Mouse (Mus musculus): ENCODE measurements around the gene Osbpl6.

Gene Osbpl6

GRCm38 (mm10) chr2:76496006-76496748 is 89.9 kb downstream of the Osbpl6 start:
- no peak for DNase-seq (ENCODE audit: extremely low read depth, insufficient read length, low spot score)

DNA sequence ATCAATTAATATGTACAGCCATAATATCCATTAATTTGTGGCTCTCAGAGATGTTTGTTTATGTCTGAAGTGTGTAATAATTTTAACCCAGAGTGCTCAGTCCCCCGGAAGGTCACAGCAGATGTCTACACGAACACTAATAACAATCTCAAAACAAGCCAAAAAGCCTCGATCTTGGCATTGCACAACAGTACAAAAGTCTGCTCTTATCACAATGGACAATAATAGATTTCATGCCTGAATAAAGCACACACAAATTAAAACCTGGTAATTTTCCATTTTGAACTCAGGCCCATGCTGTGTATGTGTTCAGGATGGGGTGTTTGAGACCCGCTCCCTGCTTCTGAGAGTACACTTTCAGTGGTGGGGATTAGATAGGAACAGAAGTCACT is 90.4 kb downstream of the Osbpl6 start:
- DNase-seq (ENCODE audit: extremely low read depth, insufficient read length, low spot score): no peak

GRCm38 (mm10) chr2:76498891-76499290 is 92.6 kb downstream of the Osbpl6 start:
- no peak for DNase-seq (ENCODE audit: extremely low read depth, insufficient read length, low spot score)

DNA sequence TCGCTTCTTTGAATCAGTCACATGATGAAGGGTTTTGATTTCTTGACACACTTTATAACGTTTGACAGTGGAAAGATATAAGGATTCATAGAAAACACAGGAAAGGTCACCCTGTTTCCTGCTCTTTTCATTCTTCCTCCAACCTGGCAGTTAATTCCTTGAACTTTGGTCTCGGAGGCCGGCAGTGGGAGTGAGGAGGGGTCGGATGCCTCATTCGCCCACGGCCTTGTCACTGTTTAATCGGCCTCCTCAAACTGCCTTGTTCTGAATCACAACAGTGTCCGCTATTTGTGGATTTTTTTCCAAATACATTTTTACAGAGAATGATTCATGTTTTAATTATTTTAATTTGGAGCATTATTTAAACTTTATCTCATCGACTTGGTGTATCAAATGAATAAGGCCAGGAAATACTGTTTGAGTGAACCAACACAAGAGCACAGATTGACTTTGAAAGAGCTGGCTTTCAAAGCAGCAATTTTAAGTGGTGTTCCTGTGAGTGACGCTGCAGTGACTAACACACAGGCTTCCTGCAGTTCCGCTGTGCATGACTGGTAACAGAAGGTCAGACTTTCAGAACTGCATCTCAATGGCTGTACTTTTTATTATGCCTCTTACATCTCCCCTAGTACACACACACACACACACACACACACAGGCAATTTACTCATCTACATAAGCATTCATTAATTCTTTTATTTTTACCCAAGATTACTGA is 98.0 kb downstream of the Osbpl6 start:
- DNase-seq (ENCODE audit: extremely low read depth, insufficient read length, low spot score): peak; percentile 20

DNA sequence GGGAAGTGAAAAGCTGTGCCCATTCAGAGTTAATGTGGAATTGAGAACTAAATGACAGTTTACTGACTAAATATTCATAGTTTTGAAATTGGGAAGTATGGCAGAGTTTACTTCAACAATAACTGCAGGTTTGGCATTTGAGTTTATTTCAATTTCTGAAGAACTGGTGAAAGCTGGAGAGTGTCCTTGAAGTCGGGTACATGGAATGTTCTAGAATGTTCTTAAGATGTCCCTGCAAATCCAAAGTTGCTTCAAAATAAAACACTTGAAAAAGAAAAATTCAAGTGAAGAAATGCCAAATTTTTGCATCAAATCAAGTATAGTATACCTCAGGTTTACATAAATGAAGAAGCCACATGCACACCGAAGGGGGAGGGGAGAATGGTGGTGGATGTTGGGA is 98.7 kb downstream of the Osbpl6 start:
- DNase-seq (ENCODE audit: extremely low read depth, insufficient read length, low spot score): no peak

GRCm38 (mm10) chr2:76511281-76511721 is 105.0 kb downstream of the Osbpl6 start:
- DNase-seq (ENCODE audit: extremely low read depth, insufficient read length, low spot score): no peak

- DNase-seq (ENCODE audit: extremely low read depth, insufficient read length, low spot score): no peak
Observed at GRCm38 (mm10) chr2:76512133-76512532, 105.8 kb downstream of the Osbpl6 start.

DNA sequence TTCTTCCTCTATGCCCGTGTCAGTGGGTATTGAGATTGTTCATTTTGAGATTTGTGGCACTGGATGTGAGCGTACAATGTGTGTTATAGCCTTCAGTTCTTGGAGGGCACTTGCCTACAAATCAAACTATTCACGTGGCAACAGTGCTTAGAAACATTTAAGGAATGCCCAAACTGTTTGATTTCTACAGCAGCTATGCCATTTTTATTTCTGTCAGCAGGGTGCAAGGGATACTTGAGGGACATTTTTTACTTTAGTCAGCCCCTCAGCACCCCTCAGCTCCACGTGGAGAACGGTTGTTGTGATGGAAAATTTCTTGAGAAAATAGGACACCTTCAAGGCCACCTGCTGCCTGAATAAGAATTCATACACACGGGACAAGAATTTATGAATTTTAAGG is 106.6 kb downstream of the Osbpl6 start:
- no peak for DNase-seq (ENCODE audit: extremely low read depth, insufficient read length, low spot score)

GRCm38 (mm10) chr2:76513296-76513695 is 107.0 kb downstream of the Osbpl6 start:
- DNase-seq (ENCODE audit: extremely low read depth, insufficient read length, low spot score): no peak

- DNase-seq (ENCODE audit: extremely low read depth, insufficient read length, low spot score): no peak
Observed at GRCm38 (mm10) chr2:76517471-76517870, 111.2 kb downstream of the Osbpl6 start.

DNA sequence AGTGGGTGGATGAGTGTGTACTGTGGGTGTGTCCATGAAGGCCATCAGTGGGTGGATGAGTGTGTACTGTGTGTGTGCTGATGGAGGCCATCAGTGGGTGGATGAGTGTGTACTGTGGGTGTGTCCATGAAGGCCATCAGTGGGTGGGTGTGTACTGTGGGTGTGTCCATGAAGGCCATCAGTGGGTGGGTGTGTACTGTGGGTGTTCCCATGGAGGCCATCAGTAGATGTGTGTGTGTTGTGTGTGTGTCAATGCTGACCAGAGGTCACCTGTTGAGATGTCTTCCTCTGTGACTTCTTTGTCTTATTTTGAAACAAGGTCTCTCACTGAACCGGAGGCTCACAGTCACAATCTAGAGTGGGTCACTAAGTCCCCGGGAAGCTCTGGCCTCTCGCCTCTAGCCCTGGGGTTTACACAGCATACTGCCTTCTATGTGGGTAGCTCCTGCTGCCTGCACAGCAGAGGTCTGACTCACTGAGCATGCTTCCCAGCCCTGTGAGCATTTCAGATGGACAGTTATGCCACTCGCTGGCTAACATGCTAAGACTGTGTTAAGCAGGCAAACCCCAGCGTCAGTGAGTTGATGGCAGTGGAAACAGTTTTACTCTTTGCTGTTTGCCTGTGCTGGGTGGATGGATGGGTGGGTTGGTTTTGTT is 112.2 kb downstream of the Osbpl6 start:
- no peak for DNase-seq (ENCODE audit: extremely low read depth, insufficient read length, low spot score)

DNA sequence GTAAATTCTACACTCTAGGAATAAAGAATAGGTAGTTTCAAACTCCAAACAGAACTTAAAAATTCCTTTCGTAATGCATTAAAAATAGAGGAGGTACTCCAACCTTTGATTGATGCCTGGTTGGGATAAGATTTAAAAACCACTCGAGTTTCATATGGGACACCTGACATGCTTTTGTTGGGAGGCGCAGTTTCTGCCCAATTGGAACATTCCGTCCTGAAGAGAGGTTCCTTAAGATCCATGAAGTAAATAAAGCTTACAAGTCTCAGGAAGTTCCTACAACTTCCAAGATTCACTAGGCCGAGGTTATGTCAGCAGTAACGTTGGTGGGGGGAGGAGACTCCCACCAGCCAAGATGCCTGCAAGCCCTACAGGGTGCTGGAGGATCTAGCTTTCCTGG is 115.3 kb downstream of the Osbpl6 start:
- no peak for DNase-seq (ENCODE audit: extremely low read depth, insufficient read length, low spot score)

DNA sequence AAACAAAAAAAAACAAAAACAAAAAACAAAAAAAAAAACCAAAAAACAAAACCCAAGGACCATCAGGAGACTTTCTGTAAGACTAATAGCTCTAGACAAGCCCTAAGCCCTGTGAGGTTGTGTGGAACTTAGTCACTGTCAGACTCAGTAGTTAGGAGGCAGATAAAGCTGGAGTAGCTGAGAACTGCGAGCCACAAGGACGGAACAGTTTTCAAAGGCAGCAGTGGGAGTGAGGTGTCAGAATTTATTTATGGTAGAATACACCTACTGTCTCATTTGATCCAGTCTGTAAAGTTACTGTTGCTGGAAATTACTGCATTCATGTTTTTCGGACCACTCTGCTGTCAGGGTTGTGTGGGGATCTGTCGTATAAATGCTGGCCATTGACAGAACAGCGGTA is 118.1 kb downstream of the Osbpl6 start:
- DNase-seq (ENCODE audit: extremely low read depth, insufficient read length, low spot score): no peak

DNA sequence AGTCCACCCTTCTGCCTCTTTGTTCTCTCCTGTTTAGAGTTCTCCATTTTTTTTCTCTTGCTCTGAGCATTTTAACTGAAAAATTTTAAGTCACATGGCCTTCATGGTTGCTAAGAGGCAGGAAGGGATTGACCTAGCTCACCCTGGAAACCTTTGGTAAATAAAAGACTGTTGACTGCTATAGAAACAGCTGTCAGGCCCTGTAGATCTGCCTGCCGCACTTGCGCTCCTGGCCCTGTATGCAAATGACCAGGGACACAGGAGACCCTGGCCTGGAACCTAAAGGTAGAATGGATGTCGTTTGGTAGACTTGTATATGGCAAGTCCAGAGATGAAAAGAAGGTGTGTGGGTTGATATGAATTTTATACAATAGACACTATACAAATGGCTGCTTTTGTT is 119.3 kb downstream of the Osbpl6 start:
- no peak for DNase-seq (ENCODE audit: extremely low read depth, insufficient read length, low spot score)

DNA sequence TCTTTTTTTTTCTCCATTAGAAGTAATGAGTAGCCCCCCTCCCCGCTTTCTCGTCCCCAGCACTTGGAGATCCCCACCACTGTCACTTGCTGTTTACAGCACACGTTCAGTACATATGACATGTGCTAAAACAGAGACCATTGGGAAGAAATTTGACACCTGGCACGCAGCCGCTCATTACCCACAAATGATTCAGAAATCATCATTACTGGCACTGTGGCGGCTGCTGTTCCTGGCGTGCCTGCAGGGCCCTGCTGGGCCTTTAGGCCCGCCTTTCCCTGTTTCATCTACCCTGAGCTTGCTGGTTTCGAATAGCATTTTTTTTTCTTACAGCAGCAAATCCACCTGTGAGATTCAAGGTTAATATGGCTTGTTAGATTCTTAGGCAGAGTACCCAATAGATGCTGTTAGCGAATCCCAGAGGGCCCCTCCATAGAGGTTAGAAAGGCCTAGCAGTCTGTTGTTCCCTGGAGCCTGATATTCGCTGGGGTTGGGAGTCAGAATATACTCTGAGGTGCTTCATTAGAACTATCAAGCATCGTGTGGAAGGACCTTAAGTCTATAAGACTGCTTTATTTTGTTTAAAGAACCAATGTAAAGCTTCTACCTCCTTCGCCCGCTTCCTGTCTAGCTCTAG is 126.3 kb downstream of the Osbpl6 start:
- DNase-seq (ENCODE audit: extremely low read depth, insufficient read length, low spot score): peak; percentile 8

DNA sequence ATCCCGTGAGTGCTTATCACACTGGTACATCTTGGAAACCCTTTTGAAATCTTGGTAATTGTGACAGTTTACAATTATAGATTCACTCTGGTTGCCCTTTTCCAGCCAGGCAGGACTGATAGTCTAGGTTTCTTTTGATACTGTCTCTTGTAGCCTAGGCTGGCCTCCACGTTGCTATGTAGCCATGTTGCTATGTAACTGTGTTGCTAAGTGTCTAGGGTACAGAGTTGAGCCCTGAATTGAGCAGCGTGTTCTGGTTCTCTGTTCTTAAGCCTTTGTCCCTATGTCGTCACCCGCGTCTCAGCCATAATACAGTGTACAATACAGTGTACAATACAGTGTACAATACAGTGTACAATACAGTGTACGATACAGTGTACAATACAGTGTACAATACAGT is 128.6 kb downstream of the Osbpl6 start:
- no peak for DNase-seq (ENCODE audit: extremely low read depth, insufficient read length, low spot score)

GRCm38 (mm10) chr2:76541900-76542299 is 135.6 kb downstream of the Osbpl6 start:
- no peak for DNase-seq (ENCODE audit: extremely low read depth, insufficient read length, low spot score)

GRCm38 (mm10) chr2:76542921-76543320 is 136.6 kb downstream of the Osbpl6 start:
- DNase-seq (ENCODE audit: extremely low read depth, insufficient read length, low spot score): no peak

- DNase-seq (ENCODE audit: extremely low read depth, insufficient read length, low spot score): no peak
Observed at GRCm38 (mm10) chr2:76545539-76545938, 139.2 kb downstream of the Osbpl6 start.

DNA sequence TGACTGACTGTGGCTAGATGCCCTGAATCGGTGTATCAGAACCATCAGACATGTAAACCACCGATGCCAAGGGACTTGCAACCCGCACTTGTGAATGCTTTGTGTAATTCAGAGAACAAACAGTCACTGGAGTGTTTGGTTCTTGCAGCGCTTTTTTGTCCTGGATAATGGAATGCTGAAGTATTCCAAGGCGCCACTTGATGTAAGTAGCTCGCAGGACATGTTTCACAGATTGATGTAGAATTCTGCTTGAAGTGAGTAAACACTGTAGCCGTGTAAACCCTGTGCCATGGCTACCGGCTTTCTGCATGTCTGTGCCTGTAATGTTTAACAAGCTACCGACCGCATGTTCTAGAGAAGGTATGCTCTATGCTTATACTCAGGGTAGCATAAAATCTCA is 141.9 kb downstream of the Osbpl6 start:
- no peak for DNase-seq (ENCODE audit: extremely low read depth, insufficient read length, low spot score)

- no peak for DNase-seq (ENCODE audit: extremely low read depth, insufficient read length, low spot score)
Observed at GRCm38 (mm10) chr2:76548836-76549235, 142.5 kb downstream of the Osbpl6 start.
